Mouse (Mus musculus) C2C12 (cell line): Measurements from ENCODE around the gene Spred2.

Experiments used
- CEBPB ChIP-seq: IDR thresholded peaks from one replicate; pipeline ENCODE4 v1.6.1; 2011; ENCODE audit warnings: low read depth, mild to moderate bottlenecking, control low read depth, moderate library complexity
- CTCF ChIP-seq: IDR thresholded peaks from one replicate; pipeline ENCODE4 v1.5.1; 2011; ENCODE audit not compliant: control insufficient read depth, insufficient read depth, insufficient read length

GRCm38 (mm10) chr11:20056168-20056567 lies 132.0 kb downstream of the Spred2 start:
- TF ChIP-seq CTCF (no peak), CEBPB (no peak)
